Mouse (Mus musculus) T-cell, adult 66 days (primary cell): ENCODE measurements around the gene Srebf2. TPM values are rescaled to one million over a fixed set of nuclear protein-coding genes. Genes with fewer than 3 reads are reported as not detected.

Source experiments
- total RNA-seq, 2 experiments: library from RNA; stranded (reverse); gene quantifications; 3 replicates in 1 of 2; 4 replicates in 1 of 2; pipeline ENCODE4 v1.2.4; 2023

Gene Srebf2
- total RNA-seq = 100 to 1,000 TPM; 179 to 196 TPM

GRCm38 (mm10) chr15:82146770-82147610 lies at the start of gene Srebf2:
Gene Srebf2 (plus strand): TSS chr15:82147181.

GRCm38 (mm10) chr15:82127426-82128374 lies 19.3 kb upstream of the Srebf2 start, which contains the start of gene Ccdc134:
Gene Ccdc134 (plus strand): TSS chr15:82127922.

GRCm38 (mm10) chr15:82212752-82213063 lies 65.7 kb downstream of the Srebf2 start, which contains the start of gene Shisa8:
Gene Shisa8 (minus strand): TSS chr15:82212815.

GRCm38 (mm10) chr15:82223657-82224601 lies 76.9 kb downstream of the Srebf2 start, which contains the start of gene Tnfrsf13c:
Gene Tnfrsf13c (minus strand): TSS chr15:82224369.

GRCm38 (mm10) chr15:82244115-82244804 lies 97.3 kb downstream of the Srebf2 start, which contains the start of gene Cenpm:
Gene Cenpm (minus strand): TSS chr15:82244748.

GRCm38 (mm10) chr15:82252097-82252496 lies 105.1 kb downstream of the Srebf2 start, which contains the start of gene 1500009C09Rik:
Gene 1500009C09Rik (plus strand): TSS chr15:82252397.

Other genes starting within 250 kb of the Srebf2 start
- gene Polr3h, start 220.9 kb upstream of the Srebf2 start, total RNA-seq = 10 to 100 TPM; 13.7 to 14.7 TPM
- not detected for gene Csdc2, start 210.4 kb upstream of the Srebf2 start, total RNA-seq
- gene Pmm1, start 186.3 kb upstream of the Srebf2 start, total RNA-seq = 10 to 100 TPM; 24.9 to 30.5 TPM
- not detected for gene 1700029P11Rik, start 166.6 kb upstream of the Srebf2 start, total RNA-seq
- gene Xrcc6, start 159.3 kb upstream of the Srebf2 start, total RNA-seq = 10 to 100 TPM; 29.9 to 30.8 TPM
- 10 to 100 TPM; 24.7 to 25.5 TPM for gene Desi1, start 113.3 kb upstream of the Srebf2 start, total RNA-seq
- gene Snu13, start 99.6 kb upstream of the Srebf2 start, total RNA-seq = 100 to 1,000 TPM; 106 to 113 TPM
- gene 4930407I10Rik, start 88.0 kb upstream of the Srebf2 start, total RNA-seq = not detected
- gene Mei1, start 77.2 kb upstream of the Srebf2 start, total RNA-seq = not detected
- 10 to 100 TPM; 33.9 to 38.6 TPM for gene Ccdc134, start 19.3 kb upstream of the Srebf2 start, total RNA-seq
- not detected for gene Shisa8, start 65.6 kb downstream of the Srebf2 start, total RNA-seq
- gene Tnfrsf13c, start 77.2 kb downstream of the Srebf2 start, total RNA-seq = 1 to 10 TPM; 1.0 to 3.4 TPM
- gene Cenpm, start 97.6 kb downstream of the Srebf2 start, total RNA-seq = 1 to 10 TPM; 1.9 to 2.0 TPM
- not detected for gene 1500009C09Rik, start 105.2 kb downstream of the Srebf2 start, total RNA-seq
- gene Sept3, start 127.7 kb downstream of the Srebf2 start, total RNA-seq = not detected
- gene Wbp2nl, start 151.8 kb downstream of the Srebf2 start, total RNA-seq = not detected
- gene Naga, start 191.7 kb downstream of the Srebf2 start, total RNA-seq = 10 to 100 TPM; 40.7 to 43.9 TPM
- 1 to 10 TPM in 1 of 2 experiments, under 1 TPM in 1; 0.95 to 2.1 TPM for gene Pheta2, start 191.8 kb downstream of the Srebf2 start, total RNA-seq
- gene Smdt1, start 191.8 kb downstream of the Srebf2 start, total RNA-seq = 10 to 100 TPM; 78.7 to 89.7 TPM
- 100 to 1,000 TPM; 114 to 124 TPM for gene Ndufa6, start 207.1 kb downstream of the Srebf2 start, total RNA-seq
- gene Cyp2d22, start 233.1 kb downstream of the Srebf2 start, total RNA-seq = 1 to 10 TPM; 5.5 to 8.0 TPM
- not detected for gene Cyp2d11, start 246.8 kb downstream of the Srebf2 start, total RNA-seq